Mouse (Mus musculus): ENCODE results near the gene Gabrg3. TPM values are rescaled to one million over a fixed set of nuclear protein-coding genes. Genes with fewer than 3 reads are reported as not detected.

The Gabrg3 gene
- polyA plus RNA-seq, 1 experiment from 2014 or later = 0.87 TPM

- 69% methylated on average over 4 of the region's 4 CpGs for WGBS
Measured at GRCm38 (mm10) chr7:56899762-56900161, 487.2 kb downstream of the Gabrg3 start.

GRCm38 (mm10) chr7:56867314-56868075, 519.5 kb downstream of the Gabrg3 start:
- Histone ChIP-seq H3K9me3 (ENCODE audit: control insufficient read depth) (no peaks in the 10 kb centered on the region), H3K4me3 (ENCODE audit: low read depth, low read length) (no peak overlapping the region), H3K36me3 (ENCODE audit: control insufficient read depth, insufficient read depth) (no peaks in the 10 kb centered on the region), H3K4me1 (replicated peaks; ENCODE audit: control insufficient read depth, insufficient read depth, low read length) (no peaks in the 10 kb centered on the region), H3K27me3 (replicated peaks; ENCODE audit: control insufficient read depth, insufficient read depth, low read length) (no peaks in the 10 kb centered on the region), H3K4me2 (replicated peaks; ENCODE audit: low read depth) (no peak overlapping the region), H3K27ac (ENCODE audit: low read depth, low read length) (no peak overlapping the region), H3K9ac (ENCODE audit: low read depth, low read length) (no peak overlapping the region)
- ATAC-seq = no peak
- WGBS = 64% methylated on average over 1 of the region's 1 CpGs
- no peak for TF ChIP-seq CTCF (IDR thresholded peaks at IDR 0.05; ENCODE audit: low read depth)

More at GRCm38 (mm10) chr7:56899762-56900161, 487.2 kb downstream of the Gabrg3 start:
- no peak overlapping the region for H3K27ac ChIP-seq (ENCODE audit: low read depth, low read length)
- H3K9ac ChIP-seq (ENCODE audit: low read depth, low read length) = no peak overlapping the region
- no peak for ATAC-seq
- H3K36me3 ChIP-seq (ENCODE audit: control insufficient read depth, insufficient read depth) = no peaks in the 10 kb centered on the region
- no peaks in the 10 kb centered on the region for H3K9me3 ChIP-seq (ENCODE audit: control insufficient read depth)
- no peaks in the 10 kb centered on the region for H3K27me3 ChIP-seq (replicated peaks; ENCODE audit: control insufficient read depth, insufficient read depth, low read length)
- no peaks in the 10 kb centered on the region for H3K4me1 ChIP-seq (replicated peaks; ENCODE audit: control insufficient read depth, insufficient read depth, low read length)
- H3K4me3 ChIP-seq (ENCODE audit: low read depth, low read length) = no peak overlapping the region
- H3K4me2 ChIP-seq (replicated peaks; ENCODE audit: low read depth) = no peak overlapping the region
- TF ChIP-seq CTCF (IDR thresholded peaks at IDR 0.05; ENCODE audit: low read depth) = no peak

GRCm38 (mm10) chr7:56843565-56843964, 543.4 kb downstream of the Gabrg3 start:
- no peak for ATAC-seq
- no peak overlapping the region for H3K4me3 ChIP-seq (ENCODE audit: low read depth, low read length)
- no peak for TF ChIP-seq CTCF (IDR thresholded peaks at IDR 0.05; ENCODE audit: low read depth)
- H3K9me3 ChIP-seq (ENCODE audit: control insufficient read depth) = no peaks in the 10 kb centered on the region
- WGBS = 86% methylated on average over 5 of the region's 5 CpGs
- H3K4me1 ChIP-seq (replicated peaks; ENCODE audit: control insufficient read depth, insufficient read depth, low read length) = no peaks in the 10 kb centered on the region
- H3K4me2 ChIP-seq (replicated peaks; ENCODE audit: low read depth) = no peak overlapping the region
- no peak overlapping the region for H3K9ac ChIP-seq (ENCODE audit: low read depth, low read length)
- no peaks in the 10 kb centered on the region for H3K27me3 ChIP-seq (replicated peaks; ENCODE audit: control insufficient read depth, insufficient read depth, low read length)
- no peak overlapping the region for H3K27ac ChIP-seq (ENCODE audit: low read depth, low read length)
- no peaks in the 10 kb centered on the region for H3K36me3 ChIP-seq (ENCODE audit: control insufficient read depth, insufficient read depth)

GRCm38 (mm10) chr7:56825446-56825845, 561.5 kb downstream of the Gabrg3 start:
- 83% methylated on average over 6 of the region's 6 CpGs for WGBS
- TF ChIP-seq CTCF (IDR thresholded peaks at IDR 0.05; ENCODE audit: low read depth) = no peak
- no peaks in the 10 kb centered on the region for H3K9me3 ChIP-seq (ENCODE audit: control insufficient read depth)
- H3K4me1 ChIP-seq (replicated peaks; ENCODE audit: control insufficient read depth, insufficient read depth, low read length) = no peaks in the 10 kb centered on the region
- no peak overlapping the region for H3K9ac ChIP-seq (ENCODE audit: low read depth, low read length)
- H3K36me3 ChIP-seq (ENCODE audit: control insufficient read depth, insufficient read depth) = no peaks in the 10 kb centered on the region
- no peaks in the 10 kb centered on the region for H3K27me3 ChIP-seq (replicated peaks; ENCODE audit: control insufficient read depth, insufficient read depth, low read length)
- no peak for ATAC-seq
- H3K27ac ChIP-seq (ENCODE audit: low read depth, low read length) = no peak overlapping the region
- H3K4me2 ChIP-seq (replicated peaks; ENCODE audit: low read depth) = no peak overlapping the region
- no peak overlapping the region for H3K4me3 ChIP-seq (ENCODE audit: low read depth, low read length)

GRCm38 (mm10) chr7:56801841-56802240, 585.1 kb downstream of the Gabrg3 start:
- H3K27me3 ChIP-seq (replicated peaks; ENCODE audit: control insufficient read depth, insufficient read depth, low read length) = no peaks in the 10 kb centered on the region
- ATAC-seq = no peak
- H3K9ac ChIP-seq (ENCODE audit: low read depth, low read length) = no peak overlapping the region
- no peak overlapping the region for H3K4me2 ChIP-seq (replicated peaks; ENCODE audit: low read depth)
- no peak overlapping the region for H3K27ac ChIP-seq (ENCODE audit: low read depth, low read length)
- no peak overlapping the region for H3K4me3 ChIP-seq (ENCODE audit: low read depth, low read length)
- WGBS = 84% methylated on average over 1 of the region's 1 CpGs
- H3K36me3 ChIP-seq (ENCODE audit: control insufficient read depth, insufficient read depth) = no peaks in the 10 kb centered on the region
- TF ChIP-seq CTCF (IDR thresholded peaks at IDR 0.05; ENCODE audit: low read depth) = no peak
- H3K4me1 ChIP-seq (replicated peaks; ENCODE audit: control insufficient read depth, insufficient read depth, low read length) = no peaks in the 10 kb centered on the region
- no peaks in the 10 kb centered on the region for H3K9me3 ChIP-seq (ENCODE audit: control insufficient read depth)

GRCm38 (mm10) chr7:56779122-56779521, 607.9 kb downstream of the Gabrg3 start:
- 85% methylated on average over 1 of the region's 1 CpGs for WGBS
- H3K27me3 ChIP-seq (replicated peaks; ENCODE audit: control insufficient read depth, insufficient read depth, low read length) = no peaks in the 10 kb centered on the region
- H3K4me1 ChIP-seq (replicated peaks; ENCODE audit: control insufficient read depth, insufficient read depth, low read length) = no peaks in the 10 kb centered on the region
- H3K4me2 ChIP-seq (replicated peaks; ENCODE audit: low read depth) = no peak overlapping the region
- ATAC-seq = no peak
- H3K9ac ChIP-seq (ENCODE audit: low read depth, low read length) = no peak overlapping the region
- no peaks in the 10 kb centered on the region for H3K9me3 ChIP-seq (ENCODE audit: control insufficient read depth)
- no peak overlapping the region for H3K4me3 ChIP-seq (ENCODE audit: low read depth, low read length)
- no peak overlapping the region for H3K27ac ChIP-seq (ENCODE audit: low read depth, low read length)
- H3K36me3 ChIP-seq (ENCODE audit: control insufficient read depth, insufficient read depth) = no peaks in the 10 kb centered on the region
- TF ChIP-seq CTCF (IDR thresholded peaks at IDR 0.05; ENCODE audit: low read depth) = no peak

Data from intestine, postnatal 0 days (tissue).